Mouse (Mus musculus): ENCODE measurements around the gene Prr12. TPM values are rescaled to one million over a fixed set of nuclear protein-coding genes. Genes with fewer than 3 reads are reported as not detected.

Gene Prr12
- polyA plus RNA-seq, 1 experiment from 2014 or later, result 13.4 TPM

DNA sequence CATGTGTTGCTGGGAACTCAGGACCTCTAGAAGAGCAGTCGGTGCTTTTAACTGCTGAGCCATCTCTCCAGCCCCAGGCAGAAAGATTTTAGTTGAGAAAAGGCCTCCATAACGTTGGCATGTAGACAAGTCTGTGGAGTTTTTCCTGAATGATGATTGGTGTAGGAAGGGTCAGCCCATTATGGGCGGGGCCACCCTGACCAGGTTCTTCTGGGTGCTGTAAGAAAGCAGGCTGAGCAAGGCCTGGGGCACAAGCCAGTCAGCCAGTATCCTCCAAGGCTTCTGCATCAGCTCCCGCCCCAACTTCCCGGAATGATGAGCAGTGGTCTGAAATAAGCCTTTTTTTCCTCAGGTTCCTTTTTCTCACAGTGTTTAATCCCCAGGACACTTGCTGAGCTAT lies 28.3 kb upstream of the Prr12 start:
- H3K27me3 ChIP-seq (replicated peaks; ENCODE audit: control insufficient read depth, insufficient read depth, low read length), result no peaks in the 10 kb centered on the region
- H3K4me2 ChIP-seq (ENCODE audit: low read length), result no peak overlapping the region
- no peak for ATAC-seq
- no peak overlapping the region for H3K4me3 ChIP-seq (ENCODE audit: low read length)
- no peak overlapping the region for H3K9ac ChIP-seq (ENCODE audit: low read depth, low read length)
- no peaks in the 10 kb centered on the region for H3K9me3 ChIP-seq (ENCODE audit: control insufficient read depth, low read length)
- 50% methylated on average over 5 of the region's 5 CpGs for WGBS
- no peak overlapping the region for H3K27ac ChIP-seq (ENCODE audit: low read depth, low read length)
- H3K4me1 ChIP-seq (ENCODE audit: control insufficient read depth, insufficient read depth, low read depth, low read length), result peaks cover 2% of the 10 kb centered on the region; the same call in 1 of the 2 replicates
- peaks cover 8% of the 10 kb centered on the region; the same call in 1 of the 2 replicates for H3K36me3 ChIP-seq (ENCODE audit: control insufficient read depth, insufficient read depth, low read length)

DNA sequence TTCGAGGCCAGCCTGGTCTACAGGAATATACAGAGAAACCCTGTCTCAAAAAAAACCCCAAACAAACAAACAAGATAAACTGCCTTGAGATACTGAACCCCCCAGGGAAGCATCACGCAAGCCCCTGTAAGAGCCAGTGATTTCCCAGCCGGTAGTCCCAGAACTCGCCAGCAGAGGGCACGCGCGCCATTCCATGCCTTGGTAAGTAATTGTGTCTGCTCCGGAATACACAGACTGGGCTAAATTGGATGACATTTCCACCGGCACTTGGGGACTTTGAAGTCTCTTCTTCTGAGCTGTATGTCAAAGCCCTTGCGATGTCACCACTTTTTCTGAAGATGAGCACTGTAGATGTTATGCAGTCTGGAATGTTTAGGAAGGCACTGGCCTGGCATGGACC lies 27.2 kb upstream of the Prr12 start:
- Histone ChIP-seq H3K27ac (ENCODE audit: low read depth, low read length) (no peak overlapping the region), H3K36me3 (ENCODE audit: control insufficient read depth, insufficient read depth, low read length) (peaks cover 8% of the 10 kb centered on the region; the same call in 1 of the 2 replicates), H3K27me3 (replicated peaks; ENCODE audit: control insufficient read depth, insufficient read depth, low read length) (no peaks in the 10 kb centered on the region), H3K4me2 (ENCODE audit: low read length) (no peak overlapping the region), H3K4me1 (ENCODE audit: control insufficient read depth, insufficient read depth, low read depth, low read length) (peaks cover 2% of the 10 kb centered on the region; the same call in 1 of the 2 replicates), H3K9ac (ENCODE audit: low read depth, low read length) (no peak overlapping the region), H3K4me3 (ENCODE audit: low read length) (no peak overlapping the region), H3K9me3 (ENCODE audit: control insufficient read depth, low read length) (no peaks in the 10 kb centered on the region)
- under 1% methylated on average over 10 of the region's 10 CpGs for WGBS
- ATAC-seq, result peak; percentile 52; the same call in 1 of the 2 replicates

DNA sequence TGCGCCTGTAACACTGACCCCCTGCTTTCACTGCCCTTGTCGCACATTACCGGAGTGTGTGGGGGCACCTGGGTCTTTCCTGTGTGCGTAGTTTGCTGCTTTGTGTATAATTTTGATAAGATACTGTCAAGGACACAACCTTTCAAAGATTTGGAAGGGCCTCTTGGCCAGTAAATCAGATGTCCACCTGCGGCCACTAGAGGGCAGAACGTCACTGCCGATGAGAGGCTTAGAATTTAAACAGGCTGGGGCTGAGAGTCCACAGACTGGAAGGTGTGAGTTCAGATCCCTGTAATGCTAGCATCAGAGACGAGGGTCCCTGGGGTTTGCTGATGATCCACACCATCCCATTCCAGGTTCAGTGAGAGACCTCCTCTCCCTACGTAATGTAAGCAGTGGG lies 25.8 kb upstream of the Prr12 start:
- Histone ChIP-seq H3K4me1 (ENCODE audit: control insufficient read depth, insufficient read depth, low read depth, low read length) (peaks cover 2% of the 10 kb centered on the region; the same call in 1 of the 2 replicates), H3K9ac (ENCODE audit: low read depth, low read length) (no peak overlapping the region), H3K27me3 (replicated peaks; ENCODE audit: control insufficient read depth, insufficient read depth, low read length) (no peaks in the 10 kb centered on the region), H3K27ac (ENCODE audit: low read depth, low read length) (no peak overlapping the region), H3K9me3 (ENCODE audit: control insufficient read depth, low read length) (no peaks in the 10 kb centered on the region), H3K36me3 (ENCODE audit: control insufficient read depth, insufficient read depth, low read length) (peaks cover 8% of the 10 kb centered on the region; the same call in 1 of the 2 replicates), H3K4me3 (ENCODE audit: low read length) (no peak overlapping the region), H3K4me2 (ENCODE audit: low read length) (no peak overlapping the region)
- 37% methylated on average over 9 of the region's 9 CpGs for WGBS
- peak; percentile 14; the same call in 1 of the 2 replicates for ATAC-seq

GRCm38 (mm10) chr7:45077829-45078228 lies 25.1 kb upstream of the Prr12 start:
- Histone ChIP-seq H3K9me3 (ENCODE audit: control insufficient read depth, low read length) (no peaks in the 10 kb centered on the region), H3K27me3 (replicated peaks; ENCODE audit: control insufficient read depth, insufficient read depth, low read length) (no peaks in the 10 kb centered on the region), H3K4me1 (ENCODE audit: control insufficient read depth, insufficient read depth, low read depth, low read length) (peaks cover 2% of the 10 kb centered on the region; the same call in 1 of the 2 replicates), H3K36me3 (ENCODE audit: control insufficient read depth, insufficient read depth, low read length) (peaks cover 8% of the 10 kb centered on the region; the same call in 1 of the 2 replicates), H3K4me3 (ENCODE audit: low read length) (no peak overlapping the region), H3K9ac (ENCODE audit: low read depth, low read length) (no peak overlapping the region), H3K4me2 (ENCODE audit: low read length) (no peak overlapping the region), H3K27ac (ENCODE audit: low read depth, low read length) (no peak overlapping the region)
- no peak for ATAC-seq
- WGBS, result 94% methylated on average over 2 of the region's 2 CpGs

DNA sequence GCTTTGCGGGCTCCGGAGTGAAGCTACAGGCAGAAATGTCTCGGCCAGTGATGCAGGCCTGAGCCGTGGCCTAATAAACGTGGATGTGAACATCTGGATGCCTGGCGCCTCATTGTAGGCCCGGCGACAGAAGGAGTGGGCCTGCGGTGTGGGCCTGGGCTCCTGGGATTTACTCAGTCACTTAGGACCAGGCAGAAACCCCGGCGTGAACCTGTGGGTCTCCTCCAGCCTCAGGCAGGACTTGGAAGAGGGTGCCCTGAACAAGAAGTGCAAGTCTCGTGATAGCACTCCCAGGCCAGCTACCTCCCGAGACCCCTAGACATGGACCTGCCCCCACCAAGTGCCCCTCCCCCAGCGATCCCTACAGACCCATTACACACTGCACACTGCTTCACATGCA lies 24.6 kb upstream of the Prr12 start:
- Histone ChIP-seq H3K9ac (ENCODE audit: low read depth, low read length) (no peak overlapping the region), H3K27ac (ENCODE audit: low read depth, low read length) (no peak overlapping the region), H3K4me1 (ENCODE audit: control insufficient read depth, insufficient read depth, low read depth, low read length) (peaks cover 2% of the 10 kb centered on the region; the same call in 1 of the 2 replicates), H3K9me3 (ENCODE audit: control insufficient read depth, low read length) (no peaks in the 10 kb centered on the region), H3K4me3 (ENCODE audit: low read length) (no peak overlapping the region), H3K36me3 (ENCODE audit: control insufficient read depth, insufficient read depth, low read length) (peaks cover 8% of the 10 kb centered on the region; the same call in 1 of the 2 replicates), H3K4me2 (ENCODE audit: low read length) (no peak overlapping the region), H3K27me3 (replicated peaks; ENCODE audit: control insufficient read depth, insufficient read depth, low read length) (no peaks in the 10 kb centered on the region)
- 89% methylated on average over 14 of the region's 14 CpGs for WGBS
- ATAC-seq, result no peak

GRCm38 (mm10) chr7:45076501-45076900 lies 23.8 kb upstream of the Prr12 start:
- H3K9me3 ChIP-seq (ENCODE audit: control insufficient read depth, low read length), result no peaks in the 10 kb centered on the region
- H3K9ac ChIP-seq (ENCODE audit: low read depth, low read length), result no peak overlapping the region
- 87% methylated on average over 30 of the region's 30 CpGs for WGBS
- H3K27ac ChIP-seq (ENCODE audit: low read depth, low read length), result no peak overlapping the region
- H3K4me1 ChIP-seq (ENCODE audit: control insufficient read depth, insufficient read depth, low read depth, low read length), result peaks cover 2% of the 10 kb centered on the region; the same call in 1 of the 2 replicates
- no peak for ATAC-seq
- no peak overlapping the region for H3K4me3 ChIP-seq (ENCODE audit: low read length)
- no peak overlapping the region for H3K4me2 ChIP-seq (ENCODE audit: low read length)
- H3K27me3 ChIP-seq (replicated peaks; ENCODE audit: control insufficient read depth, insufficient read depth, low read length), result no peaks in the 10 kb centered on the region
- H3K36me3 ChIP-seq (ENCODE audit: control insufficient read depth, insufficient read depth, low read length), result peaks cover 8% of the 10 kb centered on the region; the same call in 1 of the 2 replicates

DNA sequence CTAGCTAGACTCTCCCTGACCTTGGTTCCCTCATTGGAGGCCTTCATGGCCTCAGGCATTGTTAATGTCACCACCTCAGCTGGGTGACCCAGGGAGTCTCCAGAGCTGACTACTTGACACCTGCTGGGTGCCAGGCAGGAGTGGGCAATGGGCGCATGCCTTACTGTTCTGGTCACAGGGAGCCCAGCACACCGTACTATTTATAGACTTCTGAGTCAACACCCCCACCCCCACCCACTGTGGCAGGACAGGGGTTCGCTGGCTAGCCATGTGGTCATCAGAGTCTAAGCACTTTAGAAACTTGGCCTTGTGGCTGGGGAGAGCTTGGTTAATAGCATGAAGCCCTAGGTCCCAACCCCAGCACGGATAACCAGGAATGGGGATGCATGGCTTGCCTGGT lies 22.7 kb upstream of the Prr12 start:
- ATAC-seq, result no peak
- Histone ChIP-seq H3K36me3 (ENCODE audit: control insufficient read depth, insufficient read depth, low read length) (peaks cover 8% of the 10 kb centered on the region; the same call in 1 of the 2 replicates), H3K9ac (ENCODE audit: low read depth, low read length) (no peak overlapping the region), H3K9me3 (ENCODE audit: control insufficient read depth, low read length) (no peaks in the 10 kb centered on the region), H3K4me1 (ENCODE audit: control insufficient read depth, insufficient read depth, low read depth, low read length) (peaks cover 2% of the 10 kb centered on the region; the same call in 1 of the 2 replicates), H3K4me3 (ENCODE audit: low read length) (no peak overlapping the region), H3K4me2 (ENCODE audit: low read length) (no peak overlapping the region), H3K27me3 (replicated peaks; ENCODE audit: control insufficient read depth, insufficient read depth, low read length) (no peaks in the 10 kb centered on the region), H3K27ac (ENCODE audit: low read depth, low read length) (no peak overlapping the region)
- WGBS, result 92% methylated on average over 4 of the region's 4 CpGs

GRCm38 (mm10) chr7:45073949-45074348 lies 21.3 kb upstream of the Prr12 start:
- H3K36me3 ChIP-seq (ENCODE audit: control insufficient read depth, insufficient read depth, low read length), result peaks cover 8% of the 10 kb centered on the region; the same call in 1 of the 2 replicates
- H3K4me2 ChIP-seq (ENCODE audit: low read length), result no peak overlapping the region
- no peak for ATAC-seq
- no peak overlapping the region for H3K4me3 ChIP-seq (ENCODE audit: low read length)
- no peak overlapping the region for H3K27ac ChIP-seq (ENCODE audit: low read depth, low read length)
- WGBS, result 87% methylated on average over 12 of the region's 12 CpGs
- H3K4me1 ChIP-seq (ENCODE audit: control insufficient read depth, insufficient read depth, low read depth, low read length), result no peaks in the 10 kb centered on the region
- H3K9me3 ChIP-seq (ENCODE audit: control insufficient read depth, low read length), result no peaks in the 10 kb centered on the region
- H3K9ac ChIP-seq (ENCODE audit: low read depth, low read length), result no peak overlapping the region
- H3K27me3 ChIP-seq (replicated peaks; ENCODE audit: control insufficient read depth, insufficient read depth, low read length), result no peaks in the 10 kb centered on the region

DNA sequence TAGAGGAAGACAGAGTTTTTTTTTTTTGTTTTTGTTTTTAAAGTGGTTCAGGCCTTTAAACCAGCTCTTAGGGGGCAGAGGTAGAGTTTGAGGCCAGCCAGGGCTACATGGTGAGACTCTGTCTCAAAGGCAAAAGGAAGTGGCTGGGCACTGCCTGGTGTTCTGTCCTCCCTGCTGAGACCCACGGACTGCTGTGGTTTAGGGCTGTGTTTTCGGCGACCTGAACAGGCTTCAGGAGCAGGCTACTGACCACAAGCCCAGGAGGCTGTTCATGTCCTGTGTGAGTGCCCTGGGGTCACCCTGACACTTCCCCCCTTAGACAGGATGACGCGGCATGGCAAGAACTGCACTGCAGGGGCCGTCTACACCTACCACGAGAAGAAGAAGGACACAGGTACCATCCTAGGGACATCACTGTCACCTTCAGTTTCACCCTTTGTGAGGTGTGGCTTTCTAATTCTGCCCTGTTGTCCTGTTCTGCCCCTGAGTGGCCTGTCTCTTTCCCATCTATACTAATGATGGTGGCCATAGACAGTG lies 20.6 kb upstream of the Prr12 start:
- no peak for ATAC-seq
- peaks cover 8% of the 10 kb centered on the region; the same call in 1 of the 2 replicates for H3K36me3 ChIP-seq (ENCODE audit: control insufficient read depth, insufficient read depth, low read length)
- H3K9ac ChIP-seq (ENCODE audit: low read depth, low read length), result no peak overlapping the region
- H3K4me2 ChIP-seq (ENCODE audit: low read length), result no peak overlapping the region
- WGBS, result 82% methylated on average over 7 of the region's 7 CpGs
- H3K27ac ChIP-seq (ENCODE audit: low read depth, low read length), result no peak overlapping the region
- no peaks in the 10 kb centered on the region for H3K9me3 ChIP-seq (ENCODE audit: control insufficient read depth, low read length)
- no peaks in the 10 kb centered on the region for H3K27me3 ChIP-seq (replicated peaks; ENCODE audit: control insufficient read depth, insufficient read depth, low read length)
- no peak overlapping the region for H3K4me3 ChIP-seq (ENCODE audit: low read length)
- no peaks in the 10 kb centered on the region for H3K4me1 ChIP-seq (ENCODE audit: control insufficient read depth, insufficient read depth, low read depth, low read length)
